ENCODE assay signal across 23 mouse cellular contexts in genomic region chr15:87603316-87603715, GRCm38 (mm10). TPM values are rescaled to one million over a fixed set of nuclear protein-coding genes. Genes with fewer than 3 reads are reported as not detected.
A peak's percentile ranks its signal among the peaks of the same experiment; 100 is the strongest.
DNase-seq lines count a peak whose midpoint lies in the region; ATAC-seq lines count a peak whose summit lies in the region.
"Had no signal": no experiment of that assay in that cellular context is flagged by ENCODE, and none has a peak within 500 bp of the region (broad histone marks: within the 10 kb centered on the region; RNA-seq: fewer than 3 reads in every experiment).

No protein-coding gene starts in this region.

- H3K36me3 ChIP-seq in midbrain, embryonic 11.5 days (ENCODE audit: control insufficient read depth, insufficient read depth, low read length) = no peaks in the 10 kb centered on the region
- H3K36me3 ChIP-seq in midbrain, embryonic 13.5 days = no peaks in the 10 kb centered on the region
- no peaks in the 10 kb centered on the region for H3K36me3 ChIP-seq in kidney, embryonic 16.5 days (ENCODE audit: insufficient read depth, low read length)
- H3K36me3 ChIP-seq: G1E had no signal

- no peak overlapping the region for H3K9ac ChIP-seq in midbrain, embryonic 11.5 days (ENCODE audit: low read length)
- no peak overlapping the region for H3K9ac ChIP-seq in midbrain, embryonic 13.5 days (replicated peaks)
- H3K9ac ChIP-seq in kidney, embryonic 16.5 days (replicated peaks; ENCODE audit: low read length) = no peak overlapping the region

- H3K27me3 ChIP-seq in midbrain, embryonic 11.5 days (ENCODE audit: control insufficient read depth, insufficient read depth, low read length) = no peaks in the 10 kb centered on the region
- H3K27me3 ChIP-seq in midbrain, embryonic 13.5 days = no peaks in the 10 kb centered on the region
- no peaks in the 10 kb centered on the region for H3K27me3 ChIP-seq in kidney, embryonic 16.5 days (ENCODE audit: insufficient read depth, low read length)
- H3K27me3 ChIP-seq: CH12.LX, Patski had no signal

- no peaks in the 10 kb centered on the region for H3K9me3 ChIP-seq in midbrain, embryonic 11.5 days (ENCODE audit: control insufficient read depth, low read length)
- no peaks in the 10 kb centered on the region for H3K9me3 ChIP-seq in midbrain, embryonic 13.5 days
- H3K9me3 ChIP-seq in kidney, embryonic 16.5 days (ENCODE audit: low read length) = no peaks in the 10 kb centered on the region

- no peaks in the 10 kb centered on the region for H3K4me1 ChIP-seq in midbrain, embryonic 11.5 days (ENCODE audit: control insufficient read depth, insufficient read depth, low read length)
- peaks cover 32% of the 10 kb centered on the region for H3K4me1 ChIP-seq in midbrain, embryonic 13.5 days (replicated peaks)
- no peaks in the 10 kb centered on the region for H3K4me1 ChIP-seq in kidney, embryonic 16.5 days (ENCODE audit: insufficient read depth, low read length)

- peak; percentile 8 for DNase-seq in midbrain, embryonic 11.5 days (ENCODE audit: low spot score, missing footprints)
- DNase-seq in Muller cell, postnatal 12 days (ENCODE audit: inconsistent ontology term) = peak; percentile 79
- DNase-seq in retina, embryonic 14.5 days (ENCODE audit: low spot score) = peak; percentile 15
- DNase-seq in retina, postnatal 1 day = peak; percentile 62
- DNase-seq in kidney, adult 9 months = no peak
- DNase-seq in layer of hippocampus, adult 11-12 months (ENCODE audit: low spot score) = no peak
- DNase-seq: adrenal gland, adult 2 months; adrenal gland, adult 8-10 months; adrenal gland, postnatal 10 days; adrenal gland, postnatal 14 days; adrenal gland, postnatal 25 days; adrenal gland, postnatal 36 days; B cell, adult 2 months; cerebellum, adult 11 months; cerebellum, adult 11-12 months; cerebellum, adult 18-20 months had no signal

- WGBS in midbrain, embryonic 11.5 days = 70% methylated on average over 1 of the region's 1 CpGs
- WGBS in midbrain, embryonic 13.5 days = 50% methylated on average over 1 of the region's 1 CpGs
- WGBS in kidney, embryonic 16.5 days = 77% methylated on average over 1 of the region's 1 CpGs

- no peak overlapping the region for H3K4me2 ChIP-seq in midbrain, embryonic 11.5 days
- H3K4me2 ChIP-seq in midbrain, embryonic 13.5 days (replicated peaks) = no peak overlapping the region
- H3K4me2 ChIP-seq in kidney, embryonic 16.5 days (replicated peaks; ENCODE audit: low read depth, low read length) = no peak overlapping the region

- H3K27ac ChIP-seq in midbrain, embryonic 11.5 days (ENCODE audit: low read depth, low read length) = no peak overlapping the region
- H3K27ac ChIP-seq in midbrain, embryonic 13.5 days = no peak overlapping the region
- no peak overlapping the region for H3K27ac ChIP-seq in kidney, embryonic 16.5 days (ENCODE audit: low read length)

- H3K4me3 ChIP-seq in midbrain, embryonic 11.5 days (ENCODE audit: low read depth, low read length) = no peak overlapping the region
- no peak overlapping the region for H3K4me3 ChIP-seq in midbrain, embryonic 13.5 days (replicated peaks)
- no peak overlapping the region for H3K4me3 ChIP-seq in kidney, embryonic 16.5 days (ENCODE audit: low read length)

- ATAC-seq in midbrain, embryonic 11.5 days (ENCODE audit: low FRiP score) = no peak
- ATAC-seq in midbrain, embryonic 13.5 days = no peak
- ATAC-seq in kidney, embryonic 16.5 days (ENCODE audit: low FRiP score, low TSS enrichment) = no peak
- ATAC-seq: activated CD4-positive, CD25-positive, alpha-beta regulatory T cell, adult 4 months; CD4-positive, CD25-positive, alpha-beta regulatory T cell, adult 4 months; Patski had no signal

RNA-seq across cellular contexts. Expression of gene Fam19a5, which starts 59.2 kb away (rescaled TPM):
- polyA plus RNA-seq in midbrain, embryonic 11.5 days (2014; fragmentation: Nextera tagmentation; extraction: Ambion mirVana) = 5.8 TPM in 2 replicates
- polyA plus RNA-seq in midbrain, embryonic 13.5 days (2015; fragmentation: Nextera tagmentation; extraction: Ambion mirVana) = 13.1 and 14.8 TPM in 2 replicates
- polyA plus RNA-seq in kidney, embryonic 16.5 days (2015; fragmentation: Nextera tagmentation; extraction: Ambion mirVana) = 4.7 and 4.9 TPM in 2 replicates
- polyA plus RNA-seq: activated CD4-positive, CD25-positive, alpha-beta regulatory T cell, adult 4 months; CD4-positive, CD25-positive, alpha-beta regulatory T cell, adult 4 months; G1E had no signal

Comparison
In these comparisons a context has a peak if more than half of its experiments do, and no peak if none do; other contexts are left out.
1. DNase-seq: peak in midbrain, embryonic 11.5 days (single experiment), Muller cell, postnatal 12 days (single experiment), retina, embryonic 14.5 days (single experiment) and retina, postnatal 1 day (single experiment); none in kidney, adult 9 months (single experiment) and layer of hippocampus, adult 11-12 months (single experiment).